Mouse (Mus musculus) cortical plate, adult 2 months (tissue): ENCODE results near the gene Aldh3b2.

Experiments used
- CTCF ChIP-seq: fragments of 200-500 bp; IDR thresholded peaks from 2 replicates; pipeline ENCODE4 v1.5.1; 2011; ENCODE audit warnings: mild to moderate bottlenecking, control low read depth, low read length; ENCODE audit not compliant: insufficient read depth; ENCODE audit errors: extremely low read depth
- POLR2A ChIP-seq: fragments of 200-500 bp; IDR thresholded peaks from 2 replicates; pipeline ENCODE4 v1.6.1; 2011; ENCODE audit warnings: mild to moderate bottlenecking, low read length, control low read depth; ENCODE audit not compliant: insufficient read depth; ENCODE audit errors: extremely low read depth

DNA sequence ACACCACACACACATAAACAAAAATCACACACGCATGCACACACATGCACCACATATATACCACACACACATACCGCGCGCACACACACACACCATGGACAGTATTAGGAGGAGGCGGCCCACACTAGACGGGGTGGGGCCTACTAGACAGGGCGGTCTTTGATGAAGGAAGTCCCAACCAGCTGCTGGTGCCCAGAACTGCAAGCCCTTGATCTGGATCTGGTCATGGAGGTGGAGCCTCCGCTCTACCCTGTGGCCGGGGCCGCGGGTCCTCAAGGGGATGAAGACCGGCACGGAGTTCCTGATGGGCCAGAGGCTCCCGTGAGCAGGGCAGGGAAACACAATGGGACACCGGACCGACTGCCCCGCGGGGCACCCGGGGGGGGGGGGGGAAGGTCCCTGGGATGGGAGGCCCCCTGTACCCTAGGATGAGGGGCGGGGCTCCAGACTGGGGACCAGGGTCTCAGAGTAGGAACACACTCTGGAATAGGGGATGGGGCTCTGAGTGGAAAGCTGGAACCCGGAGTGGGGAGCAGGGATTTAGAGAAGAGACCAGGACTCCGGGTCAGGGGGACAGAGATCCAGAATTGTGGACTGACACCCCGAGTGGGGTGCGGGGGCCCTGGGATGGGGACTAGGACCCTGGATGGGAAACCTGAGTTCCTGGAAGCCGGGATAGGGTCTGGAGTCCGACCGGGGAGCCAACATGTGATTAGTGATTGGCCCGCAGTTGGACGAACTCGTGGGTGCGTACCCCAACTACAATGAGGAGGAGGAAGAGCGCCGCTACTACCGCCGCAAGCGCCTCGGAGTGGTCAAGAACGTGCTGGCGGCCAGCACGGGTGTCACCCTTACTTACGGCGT, 36.9 kb upstream of the Aldh3b2 start, which contains the start of gene Unc93b1:
- TF ChIP-seq CTCF (no peak), POLR2A (0 out of 2 replicates have a peak, but pooled peaks have one; percentile 8)
